In the genomic region with DNA sequence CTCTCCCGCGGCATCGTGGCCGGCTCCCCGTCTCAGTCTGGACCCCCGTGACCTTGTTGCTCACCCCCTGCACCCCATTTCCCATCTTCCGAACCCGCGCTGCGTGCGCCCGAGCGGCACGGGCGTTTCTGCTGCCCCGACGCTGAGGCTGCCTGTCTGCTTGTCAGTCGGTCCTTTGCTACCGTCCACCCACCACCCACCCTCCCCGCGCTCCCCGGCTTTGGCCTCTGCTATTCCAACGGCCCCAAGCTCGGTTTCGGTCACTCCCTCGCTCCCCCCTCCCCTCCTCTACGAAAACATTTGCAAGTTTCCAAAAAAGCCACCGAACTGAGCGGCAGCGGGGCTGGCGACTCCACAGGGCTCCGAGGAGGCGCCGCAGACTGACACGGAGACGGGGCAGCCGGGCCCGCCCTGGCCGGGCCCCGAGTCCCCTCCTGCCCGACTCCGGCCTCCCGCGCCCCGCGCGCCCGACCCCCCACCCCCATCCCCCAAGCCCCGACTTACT, we compare ENCODE assay signal across 7 mouse cellular contexts. TPM values are rescaled to one million over a fixed set of nuclear protein-coding genes. Genes with fewer than 3 reads are reported as not detected.
A peak's percentile ranks its signal among the peaks of the same experiment; 100 is the strongest.
DNase-seq lines count a peak whose midpoint lies in the region; ATAC-seq lines count a peak whose summit lies in the region.

No protein-coding gene starts in this region.

- ATAC-seq in forebrain, embryonic 11.5 days (replicated peaks; ENCODE audit: low FRiP score) = peak; percentile 37
- peak; percentile 68 for ATAC-seq in midbrain, embryonic 11.5 days (ENCODE audit: low FRiP score)

- H3K36me3 ChIP-seq in forebrain, embryonic 11.5 days (ENCODE audit: control insufficient read depth, insufficient read depth, low read length) = no peaks in the 10 kb centered on the region
- H3K36me3 ChIP-seq in midbrain, embryonic 11.5 days (ENCODE audit: control insufficient read depth, insufficient read depth, low read length) = no peaks in the 10 kb centered on the region

- peak overlapping the region; percentile 99 for H3K4me2 ChIP-seq in forebrain, embryonic 11.5 days (ENCODE audit: low read depth, low read length, severe bottlenecking)
- H3K4me2 ChIP-seq in midbrain, embryonic 11.5 days = peak overlapping the region; percentile 92

- peaks cover 7% of the 10 kb centered on the region; the same call in 1 of the 2 replicates for H3K4me1 ChIP-seq in forebrain, embryonic 11.5 days (replicated peaks; ENCODE audit: control insufficient read depth, insufficient read depth, low read length)
- peaks cover 9% of the 10 kb centered on the region for H3K4me1 ChIP-seq in midbrain, embryonic 11.5 days (ENCODE audit: control insufficient read depth, insufficient read depth, low read length)

- WGBS in forebrain, embryonic 11.5 days = under 1% methylated on average over 42 of the region's 49 CpGs
- WGBS in midbrain, embryonic 11.5 days = under 1% methylated on average over 42 of the region's 49 CpGs

- peak overlapping the region; percentile 73 for H3K9ac ChIP-seq in forebrain, embryonic 11.5 days (ENCODE audit: low read length)
- peak overlapping the region; percentile 81 for H3K9ac ChIP-seq in midbrain, embryonic 11.5 days (ENCODE audit: low read length)

- H3K27ac ChIP-seq in forebrain, embryonic 11.5 days (ENCODE audit: low read depth, low read length) = peak overlapping the region; percentile 25; the same call in 1 of the 2 replicates
- peak overlapping the region; percentile 44 for H3K27ac ChIP-seq in midbrain, embryonic 11.5 days (ENCODE audit: low read depth, low read length)

- H3K27me3 ChIP-seq in forebrain, embryonic 11.5 days (ENCODE audit: control insufficient read depth, insufficient read depth, low read length) = peaks cover 34% of the 10 kb centered on the region
- H3K27me3 ChIP-seq in midbrain, embryonic 11.5 days (ENCODE audit: control insufficient read depth, insufficient read depth, low read length) = peaks cover 23% of the 10 kb centered on the region

- H3K9me3 ChIP-seq in forebrain, embryonic 11.5 days (ENCODE audit: control insufficient read depth, low read length) = no peaks in the 10 kb centered on the region
- H3K9me3 ChIP-seq in midbrain, embryonic 11.5 days (ENCODE audit: control insufficient read depth, low read length) = no peaks in the 10 kb centered on the region

- DNase-seq in urinary bladder, postnatal 14 days (ENCODE audit: low spot score) = peak; percentile 19
- no peak for DNase-seq in urinary bladder, postnatal 10 days (ENCODE audit: low spot score)
- DNase-seq in forebrain, embryonic 11.5 days (ENCODE audit: low spot score) = peak; percentile 77
- peak; percentile 61 for DNase-seq in kidney, adult 18-20 months
- peak; percentile 96 for DNase-seq in midbrain, embryonic 11.5 days (ENCODE audit: low spot score, missing footprints)
- DNase-seq in layer of hippocampus, postnatal 36 days = no peak
- DNase-seq in layer of hippocampus, adult 11-12 months (ENCODE audit: low spot score) = no peak

- H3K4me3 ChIP-seq in forebrain, embryonic 11.5 days (ENCODE audit: low read depth, low read length) = peak overlapping the region; percentile 59
- H3K4me3 ChIP-seq in midbrain, embryonic 11.5 days (ENCODE audit: low read depth, low read length) = peak overlapping the region; percentile 68

RNA-seq across cellular contexts. Expression of a gene that starts 1.3 kb away (rescaled TPM):
- polyA plus RNA-seq in forebrain, embryonic 11.5 days (2014; fragmentation: Nextera tagmentation; extraction: Ambion mirVana) = 0.92 TPM in 1 of 2 replicates, not detected in the other
- 0.48 and 0.63 TPM in 2 replicates for polyA plus RNA-seq in midbrain, embryonic 11.5 days (2014; fragmentation: Nextera tagmentation; extraction: Ambion mirVana)
- not detected for total RNA-seq in layer of hippocampus, postnatal 36 days (2021)

RNA-seq across cellular contexts. Expression of a gene that starts 3.9 kb away (rescaled TPM):
- 19.5 and 21.3 TPM in 2 replicates for polyA plus RNA-seq in forebrain, embryonic 11.5 days (2014; fragmentation: Nextera tagmentation; extraction: Ambion mirVana)
- polyA plus RNA-seq in midbrain, embryonic 11.5 days (2014; fragmentation: Nextera tagmentation; extraction: Ambion mirVana) = 17.0 and 20.3 TPM in 2 replicates
- 1 to 10 TPM; 4.3 to 4.8 TPM for total RNA-seq in layer of hippocampus, postnatal 36 days (2021)

RNA-seq across cellular contexts. Expression of a gene that starts 55.0 kb away (rescaled TPM):
- not detected in 2 replicates for polyA plus RNA-seq in forebrain, embryonic 11.5 days (2014; fragmentation: Nextera tagmentation; extraction: Ambion mirVana)
- not detected in 2 replicates for polyA plus RNA-seq in midbrain, embryonic 11.5 days (2014; fragmentation: Nextera tagmentation; extraction: Ambion mirVana)
- not detected for total RNA-seq in layer of hippocampus, postnatal 36 days (2021)

Comparison
In these comparisons a context has a peak if more than half of its experiments do, and no peak if none do; other contexts are left out.
1. DNase-seq: peak in urinary bladder, postnatal 14 days (single experiment), forebrain, embryonic 11.5 days (single experiment), kidney, adult 18-20 months (single experiment) and midbrain, embryonic 11.5 days (single experiment); none in urinary bladder, postnatal 10 days (single experiment), layer of hippocampus, postnatal 36 days (0 of 2) and layer of hippocampus, adult 11-12 months (single experiment).